Mouse (Mus musculus) layer of hippocampus, postnatal 36 days (tissue): ENCODE measurements around the gene Ltbp4. TPM values are rescaled to one million over a fixed set of nuclear protein-coding genes. Genes with fewer than 3 reads are reported as not detected.

Experiments
- DNase-seq, 2 experiments: peaks; one replicate each; pipeline ENCODE4 v3.0.0; 2022
- total RNA-seq, 2 experiments: library from RNA; stranded (reverse); gene quantifications; 2 replicates each; pipeline ENCODE4 v1.2.3; 2021

Gene Ltbp4
- total RNA-seq, 2 experiments from 2014 or later: 52.8 to 59.6 TPM

DNA sequence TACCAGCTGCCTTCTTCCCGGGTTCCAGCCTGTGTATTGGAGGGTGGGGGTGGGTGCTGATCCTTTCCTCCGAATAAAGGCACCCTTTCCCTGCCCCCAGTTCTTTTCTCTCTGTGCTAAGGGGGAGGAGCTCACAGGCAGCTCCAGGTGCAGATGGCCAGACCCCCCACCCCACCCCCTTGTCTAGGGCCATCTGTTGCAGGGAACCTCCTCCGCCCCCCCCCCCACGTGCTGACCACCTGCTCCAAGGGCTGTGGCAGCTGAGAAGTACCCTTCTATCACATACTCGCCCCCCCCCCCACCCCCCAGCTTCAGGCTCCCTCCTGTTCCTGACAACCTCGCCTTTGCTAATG lies 79.7 kb downstream of the Ltbp4 start:
- no peak for DNase-seq

DNA sequence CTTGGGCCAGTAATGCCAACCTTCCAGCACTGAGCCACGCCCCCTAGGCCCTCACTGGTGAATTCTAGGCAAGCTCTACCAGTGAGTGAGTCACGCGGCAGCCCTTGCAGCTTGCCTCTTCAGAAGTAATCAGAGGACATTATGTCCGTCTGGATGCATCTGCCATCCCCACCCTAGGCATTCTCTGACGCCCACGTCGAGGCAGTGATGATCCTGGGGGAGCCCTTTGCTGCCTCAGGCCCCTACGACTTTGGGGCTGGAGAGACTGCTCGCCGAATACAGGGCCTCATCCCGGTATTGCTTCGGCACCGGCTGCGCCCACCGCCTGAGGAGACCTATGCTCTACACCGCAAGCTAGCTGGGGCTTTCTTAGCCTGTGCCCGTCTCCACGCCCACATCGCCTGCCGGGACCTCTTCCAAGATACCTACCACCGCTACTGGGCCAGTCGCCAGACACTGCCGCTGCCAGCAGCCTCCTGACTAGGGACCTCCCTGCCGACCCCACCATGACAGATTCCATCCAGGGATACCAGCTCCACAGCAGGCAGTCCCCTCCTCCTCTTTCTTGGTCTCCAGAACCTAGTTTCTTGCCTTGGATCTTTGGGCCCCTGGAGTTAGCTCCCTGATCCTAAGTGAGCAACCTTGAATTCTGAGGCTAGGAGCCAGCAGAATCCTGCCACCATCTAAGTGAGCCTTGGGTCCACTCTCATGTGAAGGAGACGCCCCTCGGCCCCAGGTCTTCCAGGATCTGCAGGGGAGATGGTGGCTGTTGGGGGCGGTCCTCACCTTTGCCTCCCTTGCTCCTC lies 80.2 kb downstream of the Ltbp4 start:
- DNase-seq: peak; percentile 67 to 73

DNA sequence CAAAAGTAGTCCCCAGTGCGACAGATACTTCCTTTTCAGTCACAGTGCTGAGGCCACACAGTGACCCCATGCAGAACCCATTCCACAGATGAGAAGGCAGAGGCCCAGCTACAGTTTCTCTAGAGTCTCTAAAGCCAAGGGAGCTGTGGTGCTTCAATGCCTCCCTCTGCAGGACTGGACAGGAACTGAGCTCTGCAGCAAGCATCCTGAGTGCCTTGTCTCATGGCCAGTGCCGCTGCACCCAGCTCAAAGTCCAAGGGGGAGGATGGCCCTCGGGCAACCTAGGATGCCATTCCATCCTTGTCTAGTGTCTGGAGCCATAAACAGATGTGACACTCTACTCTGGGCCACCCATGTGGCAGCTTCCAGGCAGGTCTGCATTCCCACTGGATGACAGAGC lies 81.8 kb downstream of the Ltbp4 start:
- DNase-seq: no peak

Other genes with a start within 250 kb of the Ltbp4 start
- under 1 TPM in 1 of 2 experiments, not detected in 1; 0.17 TPM for gene Cyp2f2, start 217.8 kb downstream of the Ltbp4 start, total RNA-seq
- gene Cyp2t4, start 184.0 kb downstream of the Ltbp4 start, total RNA-seq: not detected
- gene Egln2, start 170.9 kb downstream of the Ltbp4 start, total RNA-seq: 100 to 1,000 TPM; 102 to 108 TPM
- gene Rab4b, start 158.8 kb downstream of the Ltbp4 start, total RNA-seq: 10 to 100 TPM; 93.5 to 98.7 TPM
- gene Gm21983, start 156.6 kb downstream of the Ltbp4 start, total RNA-seq: not detected
- 1 to 10 TPM; 1.8 to 2.0 TPM for gene Mia, start 156.5 kb downstream of the Ltbp4 start, total RNA-seq
- 10 to 100 TPM; 20.4 to 25.4 TPM for gene BC024978, start 141.9 kb downstream of the Ltbp4 start, total RNA-seq
- gene Snrpa, start 141.4 kb downstream of the Ltbp4 start, total RNA-seq: 10 to 100 TPM; 84.2 to 96.0 TPM
- gene Itpkc, start 109.0 kb downstream of the Ltbp4 start, total RNA-seq: 10 to 100 TPM in 1 of 2 experiments, 1 to 10 TPM in 1; 9.3 to 10.1 TPM
- gene Coq8b, start 104.7 kb downstream of the Ltbp4 start, total RNA-seq: 10 to 100 TPM; 33.9 to 36.2 TPM
- gene Numbl, start 79.3 kb downstream of the Ltbp4 start, total RNA-seq: 100 to 1,000 TPM; 137 to 144 TPM
- 10 to 100 TPM; 36.2 to 37.3 TPM for gene Shkbp1, start 18.3 kb upstream of the Ltbp4 start, total RNA-seq
- gene Gm20479, start 19.7 kb upstream of the Ltbp4 start, total RNA-seq: not detected
- 100 to 1,000 TPM; 132 to 146 TPM for gene Sptbn4, start 110.0 kb upstream of the Ltbp4 start, total RNA-seq
- 10 to 100 TPM; 16.0 to 20.0 TPM for gene Blvrb, start 110.3 kb upstream of the Ltbp4 start, total RNA-seq
- gene Sertad3, start 136.1 kb upstream of the Ltbp4 start, total RNA-seq: 1 to 10 TPM; 2.7 to 4.0 TPM
- gene Sertad1, start 149.2 kb upstream of the Ltbp4 start, total RNA-seq: 1 to 10 TPM; 6.4 to 7.0 TPM
- gene Prx, start 161.6 kb upstream of the Ltbp4 start, total RNA-seq: under 1 TPM; 0.15 to 0.40 TPM
- gene Hipk4, start 185.6 kb upstream of the Ltbp4 start, total RNA-seq: not detected
- 100 to 1,000 TPM; 557 to 578 TPM for gene Pld3, start 215.5 kb upstream of the Ltbp4 start, total RNA-seq
- gene 2310022A10Rik, start 215.5 kb upstream of the Ltbp4 start, total RNA-seq: 10 to 100 TPM; 27.2 to 28.8 TPM